Mouse (Mus musculus) kidney, adult 18-20 months (tissue): ENCODE measurements around the gene Vwce.

ENCODE experiments used
- DNase-seq: peaks from one replicate; pipeline ENCODE4 v3.0.0; 2021

The Vwce gene

GRCm38 (mm10) chr19:10634106-10634871 is at the start of gene Vwce:
Vwce (plus strand) TSS chr19:10634213.
- DNase-seq, result peak; percentile 45

GRCm38 (mm10) chr19:10585112-10585511 is 48.9 kb upstream of the Vwce start:
- no peak for DNase-seq

- DNase-seq, result no peak
These were observed 46.8 kb upstream of the Vwce start for GRCm38 (mm10) chr19:10587231-10587630.

GRCm38 (mm10) chr19:10589127-10589857 is 44.7 kb upstream of the Vwce start:
- no peak for DNase-seq

GRCm38 (mm10) chr19:10590301-10590700 is 43.7 kb upstream of the Vwce start:
- DNase-seq, result no peak

GRCm38 (mm10) chr19:10591659-10592377 is 42.2 kb upstream of the Vwce start:
- DNase-seq, result no peak

GRCm38 (mm10) chr19:10598188-10598587 is 35.8 kb upstream of the Vwce start:
- no peak for DNase-seq

- DNase-seq, result no peak
These were observed 34.4 kb upstream of the Vwce start for GRCm38 (mm10) chr19:10599648-10600047.

- no peak for DNase-seq
These were observed 31.7 kb upstream of the Vwce start for GRCm38 (mm10) chr19:10602247-10602769.

- DNase-seq, result peak; percentile 90
These were observed 31.2 kb upstream of the Vwce start for GRCm38 (mm10) chr19:10602787-10603186.

GRCm38 (mm10) chr19:10603660-10604523 is 30.1 kb upstream of the Vwce start:
- peak; percentile 79 for DNase-seq

- DNase-seq, result no peak
These were observed 29.5 kb upstream of the Vwce start for GRCm38 (mm10) chr19:10604534-10604933.

GRCm38 (mm10) chr19:10605293-10605900 is 28.6 kb upstream of the Vwce start, which contains the start of the genes Ddb1 and Tkfc:
Ddb1 (plus strand) TSS chr19:10605327.
Tkfc (minus strand) TSS chr19:10605654.
- DNase-seq, result peak; percentile 99

- no peak for DNase-seq
These were observed 28.0 kb upstream of the Vwce start for GRCm38 (mm10) chr19:10605901-10606622.

GRCm38 (mm10) chr19:10608573-10609240 is 25.3 kb upstream of the Vwce start:
- no peak for DNase-seq

GRCm38 (mm10) chr19:10634872-10635318 is 882 bp downstream of the Vwce start:
- DNase-seq, result peak; percentile 73

GRCm38 (mm10) chr19:10637840-10638239 is 3.8 kb downstream of the Vwce start:
- no peak for DNase-seq

GRCm38 (mm10) chr19:10640080-10640479 is 6.1 kb downstream of the Vwce start:
- no peak for DNase-seq

GRCm38 (mm10) chr19:10640589-10641378 is 6.8 kb downstream of the Vwce start:
- DNase-seq, result no peak
